Mouse (Mus musculus): Measurements from ENCODE around the gene Rpl10a. TPM values are rescaled to one million over a fixed set of nuclear protein-coding genes. Genes with fewer than 3 reads are reported as not detected.
"Not testable (repeated sequence)": the region's sequence is repeated elsewhere in the genome, so short reads cannot be mapped to it uniquely, and the experiment has no call there.

Gene Rpl10a
- polyA plus RNA-seq, 1 experiment from 2014 or later, result 487 TPM

- ATAC-seq, result no peak
- Histone ChIP-seq H3K4me2 (no peak overlapping the region), H3K4me1 (peaks cover 52% of the 10 kb centered on the region), H3K27me3 (replicated peaks) (no peaks in the 10 kb centered on the region), H3K27ac (peak overlapping the region; percentile 73), H3K4me3 (no peak overlapping the region), H3K9ac (peak overlapping the region; percentile 32; the same call in 1 of the 2 replicates), H3K36me3 (peaks cover 12% of the 10 kb centered on the region), H3K9me3 (replicated peaks) (no peaks in the 10 kb centered on the region)
- WGBS (ENCODE audit: insufficient replicate concordance), result 72% methylated on average over 5 of the region's 5 CpGs
Observed at GRCm38 (mm10) chr17:28311366-28312132, 16.7 kb upstream of the Rpl10a start.

DNA sequence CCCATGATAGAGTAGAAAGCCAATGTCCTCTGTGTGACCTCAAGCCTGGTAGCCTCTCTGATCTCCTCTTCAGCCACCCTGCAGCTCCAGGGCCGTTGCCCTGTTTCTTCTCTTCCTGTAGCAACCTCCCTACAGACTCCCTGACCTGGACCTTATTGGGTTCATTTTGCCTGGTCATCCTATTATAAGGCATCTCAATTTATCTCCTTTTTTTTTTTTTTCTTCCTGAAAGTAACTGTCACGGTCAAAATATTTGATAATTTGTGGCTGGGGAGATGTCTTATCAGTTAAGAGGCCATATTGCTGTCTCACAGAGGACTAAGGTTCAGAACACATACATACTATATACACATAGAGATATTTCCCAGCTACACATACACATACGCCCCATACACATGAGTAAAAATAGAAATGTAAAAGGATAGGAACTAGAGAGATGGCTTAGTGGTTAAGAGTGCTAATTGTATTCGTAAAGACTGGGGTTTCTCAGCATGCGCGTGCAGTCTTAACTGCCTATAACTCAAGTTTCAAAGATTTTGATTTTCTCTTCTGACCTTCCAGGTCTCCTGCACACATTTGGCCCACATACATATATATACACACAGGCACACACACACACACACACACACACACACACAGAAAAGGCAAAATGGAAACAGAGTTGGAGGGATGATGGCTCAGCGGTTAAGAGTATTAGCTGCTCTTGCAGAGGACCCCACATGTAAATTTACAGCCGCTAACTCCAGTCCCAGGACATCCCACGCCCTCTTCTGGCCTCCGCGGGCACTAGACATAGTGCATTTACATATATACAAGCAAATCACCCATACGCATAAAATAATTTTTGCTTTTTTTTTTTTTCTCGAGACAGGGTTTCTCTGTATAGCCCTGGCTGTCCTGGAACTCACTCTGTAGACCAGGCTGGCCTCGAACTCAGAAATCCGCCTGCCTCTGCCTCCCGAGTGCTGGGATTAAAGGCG, 15.7 kb upstream of the Rpl10a start:
- ATAC-seq, result peak; percentile 3
- H3K27ac ChIP-seq, result peak overlapping the region; percentile 75
- H3K36me3 ChIP-seq, result peaks cover 22% of the 10 kb centered on the region
- no peaks in the 10 kb centered on the region for H3K27me3 ChIP-seq (replicated peaks)
- no peaks in the 10 kb centered on the region for H3K9me3 ChIP-seq (replicated peaks)
- peak overlapping the region; percentile 66 for H3K9ac ChIP-seq
- peak overlapping the region; percentile 46 for H3K4me3 ChIP-seq
- H3K4me2 ChIP-seq, result peak overlapping the region; percentile 96
- peaks cover 62% of the 10 kb centered on the region for H3K4me1 ChIP-seq
- 17% methylated on average over 17 of the region's 17 CpGs for WGBS (ENCODE audit: insufficient replicate concordance)

DNA sequence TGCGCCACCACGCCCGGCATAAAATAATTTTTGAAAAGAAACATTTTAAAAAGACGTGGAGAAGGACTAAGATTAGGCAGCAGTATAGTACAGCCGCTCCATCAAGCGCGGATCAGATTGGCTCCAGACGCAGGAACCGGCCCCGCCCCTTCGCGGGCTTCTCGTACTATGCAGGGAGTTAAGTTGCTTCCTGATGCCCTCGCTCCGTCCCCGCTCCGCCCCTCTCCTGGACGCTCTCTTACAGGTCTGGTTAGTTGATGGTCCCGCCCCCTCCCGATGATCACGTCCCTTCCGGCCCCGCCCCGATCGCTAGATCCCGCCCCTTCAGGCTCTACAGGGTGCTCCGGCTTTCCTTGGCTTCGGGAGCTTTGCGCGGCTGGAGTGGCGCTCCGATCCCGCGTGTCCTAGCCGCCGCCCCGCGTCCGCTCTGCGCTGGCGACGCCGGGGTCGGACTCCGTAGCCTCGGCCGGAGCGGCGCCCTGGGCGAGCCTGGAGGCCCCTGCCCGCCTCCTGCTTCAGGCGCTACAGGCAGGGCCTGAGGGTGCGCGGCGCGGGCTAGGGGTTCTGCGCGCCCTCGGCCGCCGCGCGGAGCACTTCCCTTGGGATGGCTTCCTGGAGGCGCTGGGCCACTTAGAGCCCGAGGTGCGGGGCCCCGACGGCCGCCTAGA, 14.9 kb upstream of the Rpl10a start, which contains the start of gene Fance:
Fance (plus strand) TSS at position 308 of the 668 bp plus-strand sequence.
- H3K27me3 ChIP-seq (replicated peaks), result no peaks in the 10 kb centered on the region
- peak within 1 kb of the TSS; percentile 94 for H3K9ac ChIP-seq
- under 1% methylated on average over 69 of the region's 69 CpGs for WGBS (ENCODE audit: insufficient replicate concordance)
- H3K27ac ChIP-seq, result peak within 1 kb of the TSS; percentile 90
- ATAC-seq, result peak; percentile 97
- peak within 1 kb of the TSS; percentile 83 for H3K4me3 ChIP-seq
- H3K4me1 ChIP-seq, result peaks cover 68% of the 10 kb centered on the region
- no peaks in the 10 kb centered on the region for H3K9me3 ChIP-seq (replicated peaks)
- H3K36me3 ChIP-seq, result peaks cover 29% of the 10 kb centered on the region
- H3K4me2 ChIP-seq, result peak within 1 kb of the TSS; percentile 96

DNA sequence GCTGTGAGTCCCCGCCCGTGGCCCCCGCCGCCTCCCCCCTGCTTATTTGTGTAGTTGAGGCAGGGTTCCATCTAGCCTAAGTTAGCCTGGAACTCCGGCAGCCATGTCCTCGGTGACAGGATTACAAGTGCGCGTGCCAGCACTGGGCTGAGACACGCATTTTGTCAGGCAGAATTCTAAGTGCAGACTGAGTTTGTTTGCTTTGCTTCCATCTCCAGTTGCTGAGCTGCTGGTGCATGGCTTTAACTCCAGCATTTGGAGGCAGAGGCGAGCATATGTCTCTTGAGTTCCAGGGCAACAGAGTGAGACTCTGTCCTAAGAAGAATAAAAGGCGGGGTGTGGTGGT, 14.4 kb upstream of the Rpl10a start:
- H3K36me3 ChIP-seq, result peaks cover 34% of the 10 kb centered on the region
- peaks cover 66% of the 10 kb centered on the region for H3K4me1 ChIP-seq
- H3K27me3 ChIP-seq (replicated peaks), result no peaks in the 10 kb centered on the region
- H3K4me3 ChIP-seq, result peak overlapping the region; percentile 83
- H3K9ac ChIP-seq, result peak overlapping the region; percentile 94
- peak; percentile 4; the same call in 1 of the 2 replicates for ATAC-seq
- 4% methylated on average over 11 of the region's 11 CpGs for WGBS (ENCODE audit: insufficient replicate concordance)
- H3K27ac ChIP-seq, result peak overlapping the region; percentile 90
- H3K4me2 ChIP-seq, result peak overlapping the region; percentile 96
- H3K9me3 ChIP-seq (replicated peaks), result no peaks in the 10 kb centered on the region

DNA sequence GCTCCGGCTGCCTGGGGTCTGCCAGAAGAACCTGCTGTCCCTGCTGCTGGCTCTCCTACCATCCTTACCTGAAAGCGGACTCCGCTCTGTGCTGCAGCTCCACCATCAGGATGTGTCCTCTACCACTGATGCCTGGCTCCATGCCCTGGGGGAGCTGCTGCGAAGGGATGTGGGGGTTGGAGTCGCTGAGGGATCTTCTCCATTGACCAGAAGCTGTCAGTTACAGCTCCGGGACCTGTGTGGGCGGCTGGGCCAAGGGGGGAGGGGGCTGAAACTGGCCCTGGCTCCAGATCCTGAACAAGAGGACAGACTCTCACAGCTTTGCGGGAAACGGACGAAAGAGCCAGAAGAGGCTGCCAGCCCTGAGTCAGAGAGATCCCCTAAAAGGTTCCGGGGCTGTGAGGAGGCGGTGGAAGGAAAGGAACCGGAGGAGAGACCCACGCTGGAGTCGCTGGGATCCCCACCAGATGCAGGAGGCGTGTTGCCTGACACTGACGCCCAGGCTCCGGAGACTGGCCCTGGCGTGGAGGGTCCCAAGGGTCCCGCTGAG, 12.6 kb upstream of the Rpl10a start:
- Histone ChIP-seq H3K9me3 (replicated peaks) (no peaks in the 10 kb centered on the region), H3K27ac (no peak overlapping the region), H3K4me1 (peaks cover 63% of the 10 kb centered on the region), H3K9ac (no peak overlapping the region; the same call in 1 of the 2 replicates), H3K4me3 (no peak overlapping the region), H3K27me3 (replicated peaks) (no peaks in the 10 kb centered on the region), H3K4me2 (no peak overlapping the region), H3K36me3 (peaks cover 45% of the 10 kb centered on the region)
- WGBS (ENCODE audit: insufficient replicate concordance), result 91% methylated on average over 20 of the region's 20 CpGs
- no peak for ATAC-seq

- Histone ChIP-seq H3K4me3 (no peak overlapping the region), H3K9ac (no peak overlapping the region), H3K36me3 (peaks cover 47% of the 10 kb centered on the region), H3K4me1 (peaks cover 61% of the 10 kb centered on the region), H3K27me3 (replicated peaks) (no peaks in the 10 kb centered on the region), H3K4me2 (no peak overlapping the region), H3K27ac (0 out of 2 replicates have a peak overlapping the region, but pooled peaks have one; percentile 1), H3K9me3 (replicated peaks) (no peaks in the 10 kb centered on the region)
- WGBS (ENCODE audit: insufficient replicate concordance), result 77% methylated on average over 9 of the region's 9 CpGs
- no peak for ATAC-seq
Observed at GRCm38 (mm10) chr17:28316476-28316875, 11.8 kb upstream of the Rpl10a start.

- H3K9me3 ChIP-seq (replicated peaks), result no peaks in the 10 kb centered on the region
- ATAC-seq, result no peak
- H3K27me3 ChIP-seq (replicated peaks), result no peaks in the 10 kb centered on the region
- H3K4me3 ChIP-seq, result no peak overlapping the region
- peaks cover 56% of the 10 kb centered on the region for H3K4me1 ChIP-seq
- WGBS (ENCODE audit: insufficient replicate concordance), result 66% methylated on average over 8 of the region's 8 CpGs
- H3K27ac ChIP-seq, result peak overlapping the region; percentile 65
- peaks cover 51% of the 10 kb centered on the region for H3K36me3 ChIP-seq
- H3K9ac ChIP-seq, result no peak overlapping the region
- 0 out of 2 replicates have a peak overlapping the region, but pooled peaks have one; percentile 9 for H3K4me2 ChIP-seq
Observed at GRCm38 (mm10) chr17:28317091-28317490, 11.2 kb upstream of the Rpl10a start.

GRCm38 (mm10) chr17:28317725-28318124, 10.5 kb upstream of the Rpl10a start:
- Histone ChIP-seq H3K9me3 (replicated peaks) (no peaks in the 10 kb centered on the region), H3K27me3 (replicated peaks) (no peaks in the 10 kb centered on the region), H3K4me2 (0 out of 2 replicates have a peak overlapping the region, but pooled peaks have one; percentile 9), H3K4me3 (no peak overlapping the region), H3K4me1 (peaks cover 49% of the 10 kb centered on the region), H3K9ac (0 out of 2 replicates have a peak overlapping the region, but pooled peaks have one; percentile 25), H3K36me3 (peaks cover 57% of the 10 kb centered on the region), H3K27ac (peak overlapping the region; percentile 65)
- no peak for ATAC-seq
- 43% methylated on average over 9 of the region's 9 CpGs for WGBS (ENCODE audit: insufficient replicate concordance)

DNA sequence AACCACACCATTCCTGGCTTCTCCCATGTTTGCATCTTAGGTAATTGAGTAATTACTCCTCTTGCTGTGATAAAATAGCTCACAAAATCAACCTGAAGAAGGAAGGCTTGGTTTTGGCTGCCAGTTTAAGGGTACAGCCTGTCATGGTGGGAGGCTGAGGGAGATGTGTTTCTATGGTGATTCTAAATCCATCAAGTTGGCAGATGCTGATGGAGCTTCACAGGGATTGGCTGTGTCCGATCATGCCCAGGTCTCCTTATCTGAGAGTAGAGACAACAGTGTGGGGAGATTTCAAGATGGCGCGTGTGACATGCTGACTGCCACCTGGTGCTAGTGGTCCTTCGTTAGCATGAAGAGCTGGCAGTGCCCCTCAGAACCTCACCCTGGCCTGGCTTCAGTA, 6.6 kb upstream of the Rpl10a start:
- H3K27me3 ChIP-seq (replicated peaks), result no peaks in the 10 kb centered on the region
- H3K27ac ChIP-seq, result no peak overlapping the region
- WGBS (ENCODE audit: insufficient replicate concordance), result 83% methylated on average over 4 of the region's 4 CpGs
- peaks cover 8% of the 10 kb centered on the region; the same call in 1 of the 2 replicates for H3K9me3 ChIP-seq (replicated peaks)
- H3K9ac ChIP-seq, result no peak overlapping the region
- H3K36me3 ChIP-seq, result peaks cover 80% of the 10 kb centered on the region
- H3K4me1 ChIP-seq, result peaks cover 18% of the 10 kb centered on the region
- no peak overlapping the region for H3K4me2 ChIP-seq
- no peak for ATAC-seq
- H3K4me3 ChIP-seq, result no peak overlapping the region

DNA sequence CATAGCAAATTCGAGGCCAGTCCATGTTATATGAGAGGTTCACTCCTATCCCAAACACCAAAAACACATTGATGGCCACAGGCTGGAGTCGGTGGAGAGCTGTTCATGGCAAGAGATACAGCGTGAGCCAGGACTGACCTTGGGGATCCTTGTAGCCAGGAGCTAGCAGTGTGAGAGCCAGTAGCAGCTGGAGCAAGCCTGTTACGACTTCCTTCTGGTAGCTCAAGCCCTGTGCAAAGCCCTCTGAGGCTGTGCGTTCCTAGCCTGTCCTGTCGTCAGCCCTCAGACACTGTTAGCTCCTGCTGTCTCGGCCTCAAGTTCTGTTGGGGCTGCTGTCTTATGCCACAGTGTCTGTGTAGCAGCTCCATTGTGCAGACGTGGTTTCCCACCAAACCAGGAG, 4.5 kb upstream of the Rpl10a start:
- no peak overlapping the region for H3K9ac ChIP-seq
- no peak overlapping the region for H3K4me3 ChIP-seq
- H3K27ac ChIP-seq, result no peak overlapping the region
- H3K9me3 ChIP-seq (replicated peaks), result peaks cover 8% of the 10 kb centered on the region; the same call in 1 of the 2 replicates
- ATAC-seq, result no peak
- 84% methylated on average over 8 of the region's 8 CpGs for WGBS (ENCODE audit: insufficient replicate concordance)
- no peak overlapping the region for H3K4me2 ChIP-seq
- H3K4me1 ChIP-seq, result peaks cover 11% of the 10 kb centered on the region
- no peaks in the 10 kb centered on the region for H3K27me3 ChIP-seq (replicated peaks)
- H3K36me3 ChIP-seq, result peaks cover 63% of the 10 kb centered on the region

DNA sequence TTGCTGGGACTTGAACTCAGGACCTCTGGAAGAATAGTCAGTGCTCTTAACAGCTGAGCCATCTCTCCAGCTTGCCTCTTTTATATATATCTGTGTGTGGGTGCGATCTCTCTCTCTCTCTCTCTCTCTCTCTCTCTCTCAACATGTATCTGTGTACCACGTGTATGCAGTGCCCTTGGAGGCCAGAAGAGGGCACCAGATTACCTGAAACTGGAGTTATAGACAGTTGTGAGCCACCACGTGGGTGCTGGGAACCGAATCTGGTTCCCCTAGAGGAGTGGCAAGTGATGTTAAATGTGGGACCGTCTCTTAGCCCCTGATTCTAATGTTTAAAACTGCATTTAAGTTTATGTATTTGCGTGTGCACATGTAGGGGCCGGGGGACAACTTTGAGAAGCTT, 3.9 kb upstream of the Rpl10a start:
- WGBS (ENCODE audit: insufficient replicate concordance), result 88% methylated on average over 7 of the region's 7 CpGs
- not testable (repeated sequence) for H3K4me3 ChIP-seq; H3K27ac ChIP-seq; H3K9ac ChIP-seq; ATAC-seq; H3K9me3 ChIP-seq (replicated peaks); H3K4me2 ChIP-seq; H3K27me3 ChIP-seq (replicated peaks)
- Histone ChIP-seq H3K4me1 (peaks cover 14% of the 10 kb centered on the region), H3K36me3 (peaks cover 66% of the 10 kb centered on the region)

Data from liver, embryonic 12.5 days (tissue).